10 mouse cellular contexts compared by ENCODE assay signal in genomic region chr2:73280356-73281047, GRCm38 (mm10). TPM values are rescaled to one million over a fixed set of nuclear protein-coding genes. Genes with fewer than 3 reads are reported as not detected.
DNase-seq lines count a peak whose midpoint lies in the region; ATAC-seq and TF ChIP-seq lines count a peak whose summit lies in the region.
"Had no signal": no experiment of that assay in that cellular context is flagged by ENCODE, and none has a peak within 500 bp of the region (broad histone marks: within the 10 kb centered on the region; RNA-seq: fewer than 3 reads in every experiment).

No protein-coding gene starts in this region.

- H3K9ac ChIP-seq in liver, embryonic 11.5 days (ENCODE audit: low read depth, low read length): no peak overlapping the region
- peak overlapping the region; percentile 36; the same call in 1 of the 2 replicates for H3K9ac ChIP-seq in embryonic facial prominence, embryonic 13.5 days
- no peak overlapping the region for H3K9ac ChIP-seq in kidney, postnatal 0 days (ENCODE audit: low read depth, low read length)
- H3K9ac ChIP-seq in neural tube, embryonic 13.5 days: no peak overlapping the region
- H3K9ac ChIP-seq: liver, embryonic 14.5 days had no signal

- no peak for ATAC-seq in liver, embryonic 11.5 days (replicated peaks; ENCODE audit: low FRiP score)
- no peak for ATAC-seq in embryonic facial prominence, embryonic 13.5 days (ENCODE audit: insufficient number of reproducible peaks, insufficient read depth, low FRiP score, low TSS enrichment, low read depth)
- ATAC-seq in kidney, postnatal 0 days (replicated peaks; ENCODE audit: low FRiP score, low read depth): no peak
- ATAC-seq in neural tube, embryonic 13.5 days (ENCODE audit: low read depth): no peak

- H3K9me3 ChIP-seq in liver, embryonic 11.5 days (ENCODE audit: control insufficient read depth, low read length): no peaks in the 10 kb centered on the region
- H3K9me3 ChIP-seq in embryonic facial prominence, embryonic 13.5 days: no peaks in the 10 kb centered on the region
- H3K9me3 ChIP-seq in kidney, postnatal 0 days (replicated peaks; ENCODE audit: low read length): no peaks in the 10 kb centered on the region
- H3K9me3 ChIP-seq in neural tube, embryonic 13.5 days: no peaks in the 10 kb centered on the region

- no peaks in the 10 kb centered on the region for H3K36me3 ChIP-seq in liver, embryonic 11.5 days (ENCODE audit: control insufficient read depth, insufficient read depth, low read length)
- H3K36me3 ChIP-seq in embryonic facial prominence, embryonic 13.5 days: no peaks in the 10 kb centered on the region
- no peaks in the 10 kb centered on the region for H3K36me3 ChIP-seq in kidney, postnatal 0 days (ENCODE audit: insufficient read depth, low read length)
- no peaks in the 10 kb centered on the region for H3K36me3 ChIP-seq in neural tube, embryonic 13.5 days
- 0 out of 2 replicates have a peak, but pooled peaks cover 5% of the 10 kb centered on the region for H3K36me3 ChIP-seq in thymus, adult 2 months (ENCODE audit: control insufficient read depth, insufficient read depth, low read length)

- H3K27ac ChIP-seq in liver, embryonic 11.5 days (ENCODE audit: low read depth, low read length): no peak overlapping the region
- H3K27ac ChIP-seq in embryonic facial prominence, embryonic 13.5 days: no peak overlapping the region
- no peak overlapping the region for H3K27ac ChIP-seq in kidney, postnatal 0 days
- no peak overlapping the region for H3K27ac ChIP-seq in neural tube, embryonic 13.5 days (replicated peaks)
- no peak overlapping the region for H3K27ac ChIP-seq in thymus, adult 2 months (ENCODE audit: control insufficient read depth, insufficient read depth, low read length)
- H3K27ac ChIP-seq: liver, embryonic 14.5 days had no signal

- H3K27me3 ChIP-seq in liver, embryonic 11.5 days (replicated peaks; ENCODE audit: control insufficient read depth, insufficient read depth, low read length): peaks cover 66% of the 10 kb centered on the region
- H3K27me3 ChIP-seq in embryonic facial prominence, embryonic 13.5 days: peaks cover 63% of the 10 kb centered on the region
- peaks cover 33% of the 10 kb centered on the region for H3K27me3 ChIP-seq in kidney, postnatal 0 days (ENCODE audit: insufficient read depth, low read length)
- H3K27me3 ChIP-seq in neural tube, embryonic 13.5 days: peaks cover 64% of the 10 kb centered on the region
- peaks cover 23% of the 10 kb centered on the region for H3K27me3 ChIP-seq in thymus, adult 2 months (ENCODE audit: control insufficient read depth, insufficient read depth, low read length)

- TF ChIP-seq CTCF in kidney, postnatal 0 days (IDR thresholded peaks at IDR 0.05; ENCODE audit: low read depth): no peak
- TF ChIP-seq CTCF in thymus, adult 2 months (IDR thresholded peaks at IDR 0.05; ENCODE audit: borderline replicate concordance, control insufficient read depth, extremely low read depth, insufficient read depth, low read length, poor library complexity): no peak

- no peak for DNase-seq in liver, embryonic 11.5 days (ENCODE audit: low spot score)
- no peak for DNase-seq in liver
- DNase-seq in kidney, postnatal 0 days (ENCODE audit: low spot score): no peak
- DNase-seq in gastrocnemius, adult 8-10 months (ENCODE audit: low spot score in 2 of 2): no peak
- DNase-seq in ovary, adult 18-20 months (ENCODE audit: low spot score): no peak
- no peak for DNase-seq in thymus, adult 2 months

- TF ChIP-seq POLR2A in thymus, adult 2 months (IDR thresholded peaks at IDR 0.05; ENCODE audit: control insufficient read depth, extremely low read depth, insufficient read depth, low read length, poor library complexity): no peak

- WGBS in liver, embryonic 11.5 days: 3% methylated on average over 33 of the region's 33 CpGs
- WGBS in embryonic facial prominence, embryonic 13.5 days: 3% methylated on average over 33 of the region's 33 CpGs
- WGBS in kidney, postnatal 0 days: 7% methylated on average over 33 of the region's 33 CpGs
- 2% methylated on average over 33 of the region's 33 CpGs for WGBS in neural tube, embryonic 13.5 days
- 11% methylated on average over 33 of the region's 33 CpGs for WGBS in thymus, adult 2 months

- peak overlapping the region; percentile 31 for H3K4me3 ChIP-seq in liver, embryonic 11.5 days (ENCODE audit: low read depth, low read length)
- peak overlapping the region; percentile 29 for H3K4me3 ChIP-seq in embryonic facial prominence, embryonic 13.5 days
- H3K4me3 ChIP-seq in kidney, postnatal 0 days (replicated peaks; ENCODE audit: low read depth, low read length): 0 out of 2 replicates have a peak overlapping the region, but pooled peaks have one; percentile 4
- no peak overlapping the region for H3K4me3 ChIP-seq in neural tube, embryonic 13.5 days
- no peak overlapping the region for H3K4me3 ChIP-seq in thymus, adult 2 months (ENCODE audit: control insufficient read depth, insufficient read depth, low read length)
- H3K4me3 ChIP-seq: erythroblast, embryonic 14.5 days had no signal

- H3K4me1 ChIP-seq in liver, embryonic 11.5 days (replicated peaks; ENCODE audit: control insufficient read depth, insufficient read depth, low read length): peaks cover 8% of the 10 kb centered on the region
- H3K4me1 ChIP-seq in embryonic facial prominence, embryonic 13.5 days: peaks cover 37% of the 10 kb centered on the region
- peaks cover 7% of the 10 kb centered on the region for H3K4me1 ChIP-seq in kidney, postnatal 0 days (replicated peaks; ENCODE audit: insufficient read depth, low read length)
- peaks cover 29% of the 10 kb centered on the region for H3K4me1 ChIP-seq in neural tube, embryonic 13.5 days (replicated peaks)
- peaks cover 4% of the 10 kb centered on the region; the same call in 1 of the 2 replicates for H3K4me1 ChIP-seq in thymus, adult 2 months (replicated peaks; ENCODE audit: control insufficient read depth, insufficient read depth, low read length)

- H3K4me2 ChIP-seq in liver, embryonic 11.5 days: peak overlapping the region; percentile 51
- peak overlapping the region; percentile 48 for H3K4me2 ChIP-seq in embryonic facial prominence, embryonic 13.5 days
- peak overlapping the region; percentile 4; the same call in 1 of the 2 replicates for H3K4me2 ChIP-seq in kidney, postnatal 0 days (ENCODE audit: low read length)
- peak overlapping the region; percentile 24 for H3K4me2 ChIP-seq in neural tube, embryonic 13.5 days

RNA-seq across cellular contexts. Expression of gene Sp9, which starts 8.8 kb away (rescaled TPM):
- polyA plus RNA-seq in liver, embryonic 11.5 days (2014; fragmentation: Nextera tagmentation; extraction: Ambion mirVana): 0.05 TPM in 1 of 2 replicates, not detected in the other
- polyA plus RNA-seq in embryonic facial prominence, embryonic 13.5 days (2015; fragmentation: Nextera tagmentation; extraction: Ambion mirVana): 2.5 and 3.7 TPM in 2 replicates
- polyA plus RNA-seq in kidney, postnatal 0 days (2015; fragmentation: Nextera tagmentation; extraction: Ambion mirVana): not detected in 2 replicates
- polyA plus RNA-seq in neural tube, embryonic 13.5 days (2015; fragmentation: Nextera tagmentation; extraction: Ambion mirVana): 1.5 TPM in 2 replicates
- not detected for total RNA-seq in gastrocnemius, adult 8-10 months (2022)
- not detected in 2 replicates for polyA plus RNA-seq in thymus, adult 2 months (2012; rRNA removed)
- polyA plus RNA-seq: erythroblast, embryonic 14.5 days had no signal

RNA-seq across cellular contexts. Expression of gene Scrn3, which starts 31.9 kb away (rescaled TPM):
- polyA plus RNA-seq in liver, embryonic 11.5 days (2014; fragmentation: Nextera tagmentation; extraction: Ambion mirVana): 27.6 and 31.6 TPM in 2 replicates
- polyA plus RNA-seq in embryonic facial prominence, embryonic 13.5 days (2015; fragmentation: Nextera tagmentation; extraction: Ambion mirVana): 15.0 and 17.5 TPM in 2 replicates
- polyA plus RNA-seq in kidney, postnatal 0 days (2015; fragmentation: Nextera tagmentation; extraction: Ambion mirVana): 15.9 TPM in 2 replicates
- 9.0 and 10.2 TPM in 2 replicates for polyA plus RNA-seq in neural tube, embryonic 13.5 days (2015; fragmentation: Nextera tagmentation; extraction: Ambion mirVana)
- 10 to 100 TPM; 57.9 to 59.9 (median 58.6) TPM for total RNA-seq in gastrocnemius, adult 8-10 months (2022)
- 2.7 and 2.9 TPM in 2 replicates for polyA plus RNA-seq in thymus, adult 2 months (2012; rRNA removed)

RNA-seq across cellular contexts. Expression of gene Cir1, which starts 32.0 kb away (rescaled TPM):
- polyA plus RNA-seq in liver, embryonic 11.5 days (2014; fragmentation: Nextera tagmentation; extraction: Ambion mirVana): 22.1 and 22.6 TPM in 2 replicates
- 34.7 and 35.4 TPM in 2 replicates for polyA plus RNA-seq in embryonic facial prominence, embryonic 13.5 days (2015; fragmentation: Nextera tagmentation; extraction: Ambion mirVana)
- 28.5 and 33.8 TPM in 2 replicates for polyA plus RNA-seq in kidney, postnatal 0 days (2015; fragmentation: Nextera tagmentation; extraction: Ambion mirVana)
- 29.2 and 30.4 TPM in 2 replicates for polyA plus RNA-seq in neural tube, embryonic 13.5 days (2015; fragmentation: Nextera tagmentation; extraction: Ambion mirVana)
- 10 to 100 TPM in 2 of 4 experiments, 1 to 10 TPM in 2; 8.8 to 14.1 (median 11.7) TPM for total RNA-seq in gastrocnemius, adult 8-10 months (2022)
- polyA plus RNA-seq in thymus, adult 2 months (2012; rRNA removed): 3.1 and 3.6 TPM in 2 replicates

Comparison
In these comparisons a context has a peak if more than half of its experiments do, and no peak if none do; other contexts are left out.
1. H3K4me3 ChIP-seq: peak in liver, embryonic 11.5 days (single experiment), embryonic facial prominence, embryonic 13.5 days (single experiment) and kidney, postnatal 0 days (single experiment); none in neural tube, embryonic 13.5 days (single experiment) and thymus, adult 2 months (single experiment).
2. Peak in every context shown above with its lines, with median percentiles within 50 percentile points of each other: H3K4me2 ChIP-seq.